Mouse (Mus musculus): ENCODE data around the gene Klk1b5. TPM values are rescaled to one million over a fixed set of nuclear protein-coding genes. Genes with fewer than 3 reads are reported as not detected.
"Not testable (repeated sequence)": the region's sequence is repeated elsewhere in the genome, so short reads cannot be mapped to it uniquely, and the experiment has no call there.

Gene Klk1b5
- polyA plus RNA-seq, 1 experiment from 2014 or later, result not detected

DNA sequence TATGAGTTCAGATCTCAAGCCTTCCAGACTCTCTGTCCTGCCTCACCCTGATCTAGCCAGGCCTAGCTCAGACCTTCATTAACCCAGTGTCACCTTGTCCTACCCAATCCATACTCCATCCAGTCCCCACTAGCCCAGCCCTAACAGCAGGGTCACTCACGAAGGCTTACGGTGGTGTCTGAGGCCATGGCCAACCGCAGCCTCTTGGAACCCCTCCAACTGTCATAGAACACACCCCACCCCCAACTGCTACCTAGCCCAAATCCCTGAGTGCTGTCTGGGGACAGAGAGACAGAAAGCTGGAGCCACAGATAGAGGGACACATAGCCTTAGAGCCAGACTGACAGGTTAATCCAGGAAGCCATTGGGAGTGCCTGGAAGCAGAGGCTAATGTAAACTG, 20.2 kb downstream of the Klk1b5 start, which contains the start of gene Gm36864:
TSS of gene Gm36864 (plus strand) at position 269 of the 400 bp plus-strand sequence.
- POLR2A ChIA-PET, result no interaction called here
- ATAC-seq, result no peak

DNA sequence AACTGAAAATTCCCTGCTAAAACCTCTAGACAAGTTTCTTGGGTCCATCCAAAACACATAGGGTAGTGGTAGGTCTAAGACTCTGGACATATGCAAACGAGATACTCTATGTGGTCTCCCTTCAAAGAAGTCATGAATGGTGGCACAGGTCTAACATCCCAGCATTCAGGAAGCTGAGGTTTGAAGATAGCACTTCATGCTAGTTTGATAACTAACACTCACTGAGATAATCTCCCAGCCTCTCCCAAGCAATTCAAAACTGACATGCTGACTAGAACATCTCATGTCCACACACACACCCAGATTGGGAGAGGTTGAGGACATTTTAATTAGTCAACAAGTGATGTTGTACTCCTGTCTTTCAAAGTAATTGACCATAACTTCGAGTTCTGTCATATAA, 24.2 kb downstream of the Klk1b5 start:
- CTCF ChIA-PET, result no interaction called here

More for the DNA sequence above, 20.2 kb downstream of the Klk1b5 start, which contains the start of gene Gm36864:
- peaks cover 7% of the 10 kb centered on the region for H3K27me3 ChIP-seq
- in situ Hi-C loops (cut with MboI; ENCODE audit: low pct_unique_long_range_greater_than_20kb), result loop anchor here (25.0 kb wide), 1 partner anchor 649 kb away; the partner anchor contains the start of gene Zfp719
- CTCF ChIA-PET, result no interaction called here
- no peak for DNase-seq (ENCODE audit: low read depth, low spot score)
- no peak for TF ChIP-seq CTCF (IDR thresholded peaks at IDR 0.05)

DNA sequence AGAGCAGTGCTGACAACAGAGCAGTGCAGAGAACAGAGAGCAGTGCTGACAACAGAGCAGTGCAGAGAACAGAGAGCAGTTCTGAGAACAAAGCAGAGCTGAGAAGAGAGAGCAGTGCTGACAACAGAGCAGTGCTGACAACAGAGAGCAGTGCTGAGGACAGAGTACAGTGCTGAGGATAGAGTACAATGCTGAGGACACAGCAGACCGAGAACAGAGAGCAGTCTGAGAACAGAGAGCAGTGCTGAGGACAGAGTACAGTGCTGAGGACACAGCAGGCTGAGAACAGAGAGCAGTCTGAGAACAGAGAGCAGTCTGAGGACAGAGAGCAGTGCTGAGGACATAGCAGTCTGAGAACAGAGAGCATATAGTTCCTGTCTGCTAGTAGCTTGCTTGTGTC, 25.0 kb downstream of the Klk1b5 start:
- ChIA-PET POLR2A (no interaction called here), CTCF (no interaction called here)
- no peak for DNase-seq (ENCODE audit: low read depth, low spot score)
- ATAC-seq, result peak; percentile 22
- in situ Hi-C loops (cut with MboI; ENCODE audit: low pct_unique_long_range_greater_than_20kb), result loop anchor here (25.0 kb wide), 1 partner anchor 653 kb away; the partner anchor contains the start of gene Zfp719
- H3K27me3 ChIP-seq, result peaks cover 11% of the 10 kb centered on the region
- TF ChIP-seq CTCF (IDR thresholded peaks at IDR 0.05), result no peak

More for the DNA sequence above, 24.2 kb downstream of the Klk1b5 start:
- POLR2A ChIA-PET, result no interaction called here
- no peak for TF ChIP-seq CTCF (IDR thresholded peaks at IDR 0.05)
- ATAC-seq (no peak), DNase-seq (ENCODE audit: low read depth, low spot score) (no peak)
- H3K27me3 ChIP-seq, result peaks cover 14% of the 10 kb centered on the region
- in situ Hi-C loops (cut with MboI; ENCODE audit: low pct_unique_long_range_greater_than_20kb), result loop anchor here (25.0 kb wide), 1 partner anchor 653 kb away; the partner anchor contains the start of gene Zfp719

DNA sequence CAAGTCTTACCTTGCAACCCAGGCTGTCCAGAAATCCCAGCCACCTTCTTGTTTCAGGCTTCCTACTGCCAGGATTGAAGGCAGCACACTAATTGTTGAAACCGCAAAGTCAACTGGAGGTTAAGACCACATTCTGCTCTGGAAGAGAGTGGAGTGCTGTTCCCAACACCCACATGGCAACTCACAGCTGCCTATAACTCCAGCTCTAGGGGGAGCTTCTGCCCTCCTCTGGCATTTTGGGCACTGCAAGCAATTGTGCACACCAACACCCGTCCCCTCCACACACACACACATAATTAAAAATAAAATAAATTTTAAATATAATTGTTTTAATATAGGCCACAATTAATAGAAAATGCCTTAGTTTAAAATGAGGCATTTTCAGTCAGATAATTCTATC, 25.4 kb downstream of the Klk1b5 start:
- DNase-seq (ENCODE audit: low read depth, low spot score), result no peak
- TF ChIP-seq CTCF (IDR thresholded peaks at IDR 0.05), result no peak
- in situ Hi-C loops (cut with MboI; ENCODE audit: low pct_unique_long_range_greater_than_20kb), result loop anchor here (25.0 kb wide), 1 partner anchor 654 kb away; the partner anchor contains the start of gene Zfp719
- ATAC-seq, result no peak
- POLR2A ChIA-PET, result no interaction called here
- peaks cover 10% of the 10 kb centered on the region for H3K27me3 ChIP-seq
- CTCF ChIA-PET, result no interaction called here

DNA sequence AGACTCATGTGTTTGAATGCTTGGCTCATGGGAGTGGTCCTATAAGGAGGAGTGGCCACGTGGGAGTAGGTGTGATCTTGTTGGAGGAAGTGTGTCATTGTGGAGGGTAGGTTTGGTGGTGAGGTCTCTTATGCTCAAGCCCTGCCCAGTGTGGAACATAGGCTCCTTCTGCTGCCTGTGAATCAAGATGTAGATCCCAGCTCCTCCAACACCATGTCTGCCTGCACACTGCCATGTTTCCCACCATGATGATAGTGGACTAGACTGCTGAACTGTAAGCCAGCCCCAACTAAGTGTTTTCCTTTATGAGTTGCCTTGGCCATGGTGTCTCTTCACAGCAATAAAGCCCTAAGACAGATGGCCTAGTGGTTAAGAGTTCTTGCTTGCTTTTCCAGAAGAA, 28.3 kb downstream of the Klk1b5 start:
- TF ChIP-seq CTCF (IDR thresholded peaks at IDR 0.05), result no peak
- POLR2A ChIA-PET, result no interaction called here
- DNase-seq (ENCODE audit: low read depth, low spot score) (no peak), ATAC-seq (no peak)
- CTCF ChIA-PET, result no interaction called here
- in situ Hi-C loops (cut with MboI; ENCODE audit: low pct_unique_long_range_greater_than_20kb), result loop anchor here (25.0 kb wide), 1 partner anchor 657 kb away; the partner anchor contains the start of gene Zfp719
- peaks cover 10% of the 10 kb centered on the region for H3K27me3 ChIP-seq

DNA sequence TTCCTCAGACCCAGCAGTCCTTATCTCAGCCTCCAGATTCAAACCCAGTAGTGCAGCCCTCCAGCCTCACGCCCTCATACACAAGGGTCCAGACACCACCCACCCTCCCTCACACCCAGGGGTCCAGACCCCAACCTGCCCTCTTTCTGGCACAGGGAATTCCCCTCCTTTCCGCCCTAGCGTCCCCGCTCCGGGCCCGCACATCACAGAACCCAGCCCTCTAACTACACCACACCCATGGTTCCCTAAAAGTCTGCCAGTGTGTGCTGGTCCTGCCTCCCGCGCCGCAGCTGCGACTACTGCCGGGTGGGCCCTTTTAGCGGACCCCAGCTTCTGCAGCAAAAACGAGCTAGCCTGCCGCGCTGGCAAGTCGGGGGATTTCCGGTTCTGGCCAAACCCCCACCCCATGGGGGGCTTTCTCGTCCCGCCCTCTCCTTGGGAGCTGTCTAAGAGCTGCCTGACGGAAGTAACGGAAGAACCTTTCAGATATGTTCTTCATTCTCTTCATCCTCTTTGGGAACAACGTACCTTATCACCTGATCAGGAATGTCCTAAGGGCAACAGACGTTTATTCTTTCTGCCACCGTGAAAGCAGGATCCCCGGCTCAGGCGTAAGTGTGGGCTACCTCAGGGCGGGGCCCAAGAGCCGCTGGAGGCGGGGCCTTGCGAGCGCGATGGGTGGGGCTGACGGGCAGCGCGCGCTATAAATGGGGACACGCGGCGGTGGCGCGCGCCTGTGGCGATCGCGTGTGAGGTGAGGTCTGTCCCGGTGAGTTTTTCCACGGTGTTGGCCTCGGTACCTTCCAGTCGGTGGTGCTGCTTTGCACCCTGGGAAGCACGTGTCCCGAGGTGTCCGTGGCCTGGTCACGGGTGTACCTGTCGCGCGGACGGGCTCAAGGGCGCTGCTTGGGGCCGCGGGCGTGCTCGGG, 30.6 kb downstream of the Klk1b5 start, which contains the start of the genes 1700028J19Rik and 2410002F23Rik:
TSS of gene 1700028J19Rik (minus strand) at position 641 of the 929 bp plus-strand sequence.
TSS of gene 2410002F23Rik (plus strand) at position 668 of the 929 bp plus-strand sequence.
- ATAC-seq (peak; percentile 76), DNase-seq (ENCODE audit: low read depth, low spot score) (peak; percentile 78)
- POLR2A ChIA-PET, result interaction anchor here (0.7 to 1.2 kb wide), 3 partner anchors 12 to 251 kb away, joined by 4 to 5 read pairs (median 5); no protein-coding TSS in a partner anchor
- in situ Hi-C loops (cut with MboI; ENCODE audit: low pct_unique_long_range_greater_than_20kb), result loop anchor here (25.0 kb wide), 1 partner anchor 659 kb away; the partner anchor contains the start of gene Zfp719
- H3K27me3 ChIP-seq, result peaks cover 7% of the 10 kb centered on the region
- no peak for TF ChIP-seq CTCF (IDR thresholded peaks at IDR 0.05)
- CTCF ChIA-PET, result interaction anchor here (1.0 kb wide), 1 partner anchor 9 kb away, joined by 3 read pairs; no protein-coding TSS in a partner anchor

DNA sequence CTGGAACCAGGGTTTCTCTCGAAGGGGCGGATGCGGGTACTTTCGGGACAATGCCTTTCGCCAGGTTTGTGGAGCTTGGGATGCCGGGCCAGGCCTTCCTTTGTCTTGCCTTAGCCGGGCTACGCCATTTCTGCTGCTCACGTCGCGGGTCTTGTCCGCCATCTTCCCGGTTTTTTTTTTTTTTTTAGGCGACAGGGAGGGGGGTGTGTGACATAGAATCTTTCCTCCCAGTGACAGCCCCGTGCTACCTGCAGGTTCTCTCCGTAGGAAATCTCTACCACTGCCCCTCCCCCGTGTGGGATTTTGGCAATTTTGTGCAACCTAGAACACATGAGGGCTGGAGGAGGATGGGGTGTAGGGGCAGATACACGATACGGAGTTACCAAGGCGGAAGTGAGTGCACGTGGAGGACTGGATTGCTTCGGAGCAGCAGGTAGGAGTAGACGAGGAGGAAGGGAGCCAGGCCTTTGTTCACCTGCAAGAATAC, 31.3 kb downstream of the Klk1b5 start:
- H3K27me3 ChIP-seq, result peaks cover 7% of the 10 kb centered on the region
- in situ Hi-C loops (cut with MboI; ENCODE audit: low pct_unique_long_range_greater_than_20kb), result loop anchor here (25.0 kb wide), 1 partner anchor 660 kb away; the partner anchor contains the start of gene Zfp719
- DNase-seq (ENCODE audit: low read depth, low spot score), result no peak
- peak; percentile 20 for ATAC-seq
- no peak for TF ChIP-seq CTCF (IDR thresholded peaks at IDR 0.05)
- ChIA-PET POLR2A (interaction anchor here (0.7 kb wide), 2 partner anchors 11 to 104 kb away, joined by 4 to 5 read pairs; no protein-coding TSS in a partner anchor), CTCF (no interaction called here)

DNA sequence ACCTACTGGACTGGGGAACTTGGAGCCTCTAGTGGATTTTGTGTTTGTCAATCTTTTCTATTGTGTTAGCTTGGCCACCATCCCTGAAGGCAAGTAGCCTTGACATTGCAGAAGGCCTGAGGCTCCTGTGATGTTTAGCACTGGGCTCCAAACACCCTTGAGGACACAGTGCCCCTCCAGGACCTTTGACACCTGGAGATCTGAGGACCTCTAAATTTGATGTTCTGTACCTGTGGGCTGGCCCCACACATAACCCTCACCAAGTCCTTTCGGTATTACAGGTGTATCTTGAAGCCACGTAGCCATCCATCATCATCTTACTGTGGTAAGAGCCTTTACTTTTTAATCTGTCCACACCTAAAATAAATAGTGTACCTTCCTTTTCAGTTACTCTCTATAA, 32.2 kb downstream of the Klk1b5 start:
- no peak for TF ChIP-seq CTCF (IDR thresholded peaks at IDR 0.05)
- ChIA-PET POLR2A (interaction anchor here (1.1 kb wide), 1 partner anchor 26 kb away, joined by 3 read pairs; no protein-coding TSS in a partner anchor), CTCF (no interaction called here)
- no peaks in the 10 kb centered on the region for H3K27me3 ChIP-seq
- ATAC-seq, result no peak
- no peak for DNase-seq (ENCODE audit: low read depth, low spot score)
- in situ Hi-C loops (cut with MboI; ENCODE audit: low pct_unique_long_range_greater_than_20kb), result loop anchor here (25.0 kb wide), 1 partner anchor 661 kb away; the partner anchor contains the start of gene Zfp719

DNA sequence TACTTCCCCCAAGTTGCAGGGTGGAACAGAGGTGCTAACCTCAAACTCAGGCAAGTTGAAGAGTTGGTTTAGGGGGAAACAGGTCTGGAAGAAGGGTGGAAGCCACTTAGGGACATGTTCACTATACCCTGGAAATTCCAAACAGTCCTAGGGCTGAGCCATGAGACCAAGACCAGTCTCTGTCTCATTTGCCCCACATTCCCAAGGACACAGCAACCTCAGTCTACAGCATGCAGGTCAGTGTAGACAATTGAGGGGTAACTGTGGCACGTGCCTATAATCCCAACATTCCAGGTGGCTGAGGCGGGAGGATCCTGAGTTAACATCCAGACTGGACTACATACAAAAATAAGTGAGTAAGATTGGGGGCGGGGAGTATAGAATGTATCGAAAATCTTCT, 33.5 kb downstream of the Klk1b5 start:
- ChIA-PET POLR2A (interaction anchor here (1.1 kb wide), 1 partner anchor 25 kb away, joined by 3 read pairs; no protein-coding TSS in a partner anchor), CTCF (no interaction called here)
- ATAC-seq (no peak), DNase-seq (ENCODE audit: low read depth, low spot score) (no peak)
- no peak for TF ChIP-seq CTCF (IDR thresholded peaks at IDR 0.05)
- H3K27me3 ChIP-seq, result no peaks in the 10 kb centered on the region
- in situ Hi-C loops (cut with MboI; ENCODE audit: low pct_unique_long_range_greater_than_20kb), result loop anchor here (25.0 kb wide), 1 partner anchor 662 kb away; the partner anchor contains the start of gene Zfp719

DNA sequence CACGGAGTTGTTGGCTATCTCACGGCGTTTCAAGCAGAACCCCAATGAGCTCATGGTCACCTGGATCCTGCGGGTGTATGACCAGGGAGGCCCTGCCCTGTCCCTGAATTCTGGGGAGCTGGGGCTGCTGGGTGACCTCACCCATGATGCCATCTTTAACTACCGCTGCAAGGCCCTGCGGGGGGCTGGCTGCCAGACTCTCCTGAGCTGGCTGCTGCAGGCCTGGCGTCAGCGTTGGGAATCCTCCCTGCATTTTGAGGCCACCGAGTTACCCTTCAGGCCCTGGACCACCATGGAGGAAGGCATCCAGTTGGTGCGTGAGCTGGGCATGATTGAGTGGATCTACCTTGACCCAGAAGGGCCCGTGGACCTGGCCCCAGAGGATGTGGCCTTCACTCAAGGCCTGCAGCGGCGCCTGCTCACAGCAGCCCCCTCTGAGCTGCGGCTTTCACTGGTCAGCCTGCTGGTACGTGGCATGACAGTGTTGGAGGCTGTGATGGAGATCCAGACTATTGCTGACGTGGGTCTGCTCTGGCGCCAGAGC, 35.1 kb downstream of the Klk1b5 start:
- H3K27me3 ChIP-seq; ATAC-seq; CTCF ChIA-PET; in situ Hi-C loops (cut with MboI; ENCODE audit: low pct_unique_long_range_greater_than_20kb); POLR2A ChIA-PET; DNase-seq (ENCODE audit: low read depth, low spot score): not testable (repeated sequence)
